Mouse (Mus musculus) CH12.LX (cell line): Measurements from ENCODE around the gene Scpep1.

Experiments
- CTCF ChIP-seq, 2 experiments: IDR thresholded peaks in 1 of 2; conservative IDR thresholded peaks in 1 of 2; 2 replicates each; pipeline ENCODE4 v1.5.1; 2011 to 2012; ENCODE audit warnings: low read depth in 2 of 2, low read length in 2 of 2, improper control_type of control experiment in 1 of 2, inconsistent platforms in 1 of 2, mild to moderate bottlenecking in 1 of 2, moderate library complexity in 1 of 2
- HCFC1 ChIP-seq: IDR thresholded peaks from 2 replicates; pipeline ENCODE4 v1.6.1; 2012; ENCODE audit warnings: low read depth, mild to moderate bottlenecking, inconsistent platforms, low read length, improper control_type of control experiment
- MAX ChIP-seq: IDR thresholded peaks from 2 replicates; pipeline ENCODE4 v1.6.1; 2011; ENCODE audit warnings: low read length, improper control_type of control experiment
- MAZ ChIP-seq: IDR thresholded peaks from 2 replicates; pipeline ENCODE4 v1.6.1; 2012; ENCODE audit warnings: low read depth, mild to moderate bottlenecking, inconsistent platforms, low read length, improper control_type of control experiment, moderate library complexity
- NRF1 ChIP-seq: IDR thresholded peaks from 2 replicates; pipeline ENCODE4 v1.6.1; 2014; ENCODE audit warnings: low read depth, mild to moderate bottlenecking, inconsistent platforms, low read length, improper control_type of control experiment, moderate library complexity
- POLR2A ChIP-seq: IDR thresholded peaks from 2 replicates; pipeline ENCODE4 v1.6.1; 2011; ENCODE audit warnings: low read depth, mild to moderate bottlenecking, improper control_type of control experiment, low read length

- no peak for TF ChIP-seq HCFC1
- TF ChIP-seq MAX, result no peak
- TF ChIP-seq MAZ, result no peak
- TF ChIP-seq CTCF (conservative IDR thresholded peaks at IDR 0.05 in 1 of 2, IDR thresholded peaks at IDR 0.05 in 1 of 2; ENCODE audit: low read depth in 2 of 2, low read length in 2 of 2), result no peak
- no peak for TF ChIP-seq POLR2A
- TF ChIP-seq NRF1, result no peak
Observed at GRCm38 (mm10) chr11:88948896-88949295, 6.4 kb downstream of the Scpep1 start.
